Mouse (Mus musculus): Measurements from ENCODE around the gene Sult5a1.
"Not testable (repeated sequence)": the region's sequence is repeated elsewhere in the genome, so short reads cannot be mapped to it uniquely, and the experiment has no call there.

Sult5a1 gene

DNA sequence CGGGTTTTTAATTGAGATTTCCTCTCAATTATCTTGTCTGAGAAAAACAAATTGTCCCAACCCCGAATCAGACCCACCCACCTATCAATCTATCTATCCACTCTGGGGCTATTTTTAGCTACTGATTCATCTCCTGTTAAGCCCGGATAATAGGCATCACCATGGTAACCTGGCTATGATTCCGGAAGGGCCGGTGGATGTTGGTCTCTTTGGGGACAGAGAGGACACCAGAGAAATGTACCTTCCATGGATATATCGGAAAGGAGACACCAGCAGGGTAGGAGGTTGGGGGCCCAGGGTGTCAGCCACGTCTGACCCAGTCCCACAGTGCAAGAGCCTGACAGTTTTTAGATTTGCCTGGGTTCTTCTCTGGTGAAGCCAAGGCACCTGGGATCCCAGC is 22.7 kb downstream of the Sult5a1 start:
- no peak for DNase-seq (ENCODE audit: low spot score in 2 of 2)

DNA sequence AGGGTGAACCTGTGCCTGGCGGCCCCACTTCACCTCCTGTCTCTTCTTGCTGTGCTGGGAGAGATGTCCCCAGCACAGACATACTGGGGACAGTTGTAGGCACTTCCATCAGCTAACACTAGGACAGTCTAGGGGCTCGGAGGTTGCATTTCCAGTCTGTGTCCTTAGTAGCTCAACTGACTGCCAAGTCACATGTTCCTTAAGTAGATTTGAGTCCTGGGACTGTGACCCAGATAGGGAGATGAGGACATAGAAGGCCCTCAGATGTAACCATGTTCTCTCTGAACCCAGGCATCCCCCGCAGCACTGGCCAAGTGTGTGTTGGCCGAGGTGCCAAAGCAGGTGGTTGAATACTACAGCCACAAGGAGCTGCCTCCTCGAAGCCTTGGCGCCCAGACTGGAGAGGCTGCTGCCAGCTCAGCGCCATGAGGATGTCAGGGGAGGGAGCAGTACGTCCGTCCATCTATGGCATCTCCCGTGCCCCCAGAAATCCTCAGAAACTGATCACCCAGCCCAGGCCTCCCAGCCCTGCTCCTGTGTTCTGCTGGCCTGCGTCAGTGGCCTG is 23.9 kb downstream of the Sult5a1 start:
- DNase-seq (ENCODE audit: low spot score in 2 of 2), result no peak

- DNase-seq (ENCODE audit: low spot score in 2 of 2), result no peak
These were observed 25.2 kb downstream of the Sult5a1 start for GRCm38 (mm10) chr8:123132953-123133352.

DNA sequence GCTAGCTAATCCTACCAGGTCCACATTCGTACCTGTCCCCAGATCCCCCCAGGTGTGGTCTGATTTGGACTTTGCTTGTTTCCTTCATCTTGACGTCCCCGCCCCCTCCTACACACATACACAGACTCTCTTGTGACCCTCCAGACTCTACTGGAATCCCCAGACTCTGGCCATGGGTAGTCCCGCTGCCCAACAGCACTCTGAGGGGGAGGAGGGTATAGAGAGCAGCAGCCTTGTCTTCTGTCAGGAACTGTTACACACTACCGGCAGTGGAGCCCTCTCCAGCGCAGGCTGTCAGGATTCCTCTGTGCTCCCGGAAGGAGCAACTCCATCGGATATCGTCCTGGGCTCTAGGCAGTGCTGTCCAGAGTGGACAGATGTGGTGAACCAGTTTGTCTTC is 27.1 kb downstream of the Sult5a1 start:
- no peak for DNase-seq (ENCODE audit: low spot score in 2 of 2)

- no peak for DNase-seq (ENCODE audit: low spot score in 2 of 2)
These were observed 31.8 kb downstream of the Sult5a1 start for GRCm38 (mm10) chr8:123126193-123126816.

GRCm38 (mm10) chr8:123122670-123123069 is 35.4 kb downstream of the Sult5a1 start:
- no peak for DNase-seq (ENCODE audit: low spot score in 2 of 2)

DNA sequence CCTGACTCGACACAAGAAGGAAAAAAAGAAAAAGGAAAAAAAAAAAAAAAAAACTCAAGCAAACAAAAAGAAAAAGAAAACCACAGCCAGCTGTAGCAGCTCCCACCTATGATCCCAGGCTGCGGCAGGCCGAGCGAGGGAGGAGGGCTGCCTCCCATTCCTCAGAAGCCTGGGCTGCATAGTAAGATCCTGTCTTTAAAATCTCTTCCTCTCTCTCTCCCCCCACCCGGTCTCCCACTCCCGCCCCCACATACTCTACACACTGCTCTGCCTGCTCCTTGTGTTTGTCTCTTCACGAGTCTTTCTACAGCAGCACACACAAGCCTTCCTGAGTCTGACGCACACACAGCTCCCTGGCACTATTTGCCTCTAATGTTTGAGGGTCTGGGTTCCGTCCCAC is 36.1 kb downstream of the Sult5a1 start:
- no peak for DNase-seq (ENCODE audit: low spot score in 2 of 2)

DNA sequence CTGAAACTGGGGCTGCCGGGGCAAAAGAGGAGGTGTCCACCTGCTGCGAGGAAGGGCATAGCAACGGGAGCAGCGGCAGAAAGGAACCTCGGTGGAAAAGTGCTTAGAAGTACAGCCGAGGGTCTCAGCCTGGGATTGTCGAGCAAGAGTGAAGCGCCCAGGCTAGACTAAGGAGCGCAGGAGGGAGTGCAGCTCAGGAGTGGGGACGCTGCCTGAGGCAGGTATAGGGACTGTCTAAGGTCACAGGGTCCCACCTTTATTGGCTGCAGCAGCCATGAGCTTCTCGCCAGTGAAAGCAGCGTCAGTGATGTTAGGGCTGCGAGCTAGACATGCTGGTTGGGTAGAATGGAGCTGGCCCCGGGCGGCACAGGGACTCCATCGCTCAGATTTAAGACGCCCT is 40.4 kb downstream of the Sult5a1 start:
- DNase-seq (ENCODE audit: low spot score in 2 of 2), result no peak

DNA sequence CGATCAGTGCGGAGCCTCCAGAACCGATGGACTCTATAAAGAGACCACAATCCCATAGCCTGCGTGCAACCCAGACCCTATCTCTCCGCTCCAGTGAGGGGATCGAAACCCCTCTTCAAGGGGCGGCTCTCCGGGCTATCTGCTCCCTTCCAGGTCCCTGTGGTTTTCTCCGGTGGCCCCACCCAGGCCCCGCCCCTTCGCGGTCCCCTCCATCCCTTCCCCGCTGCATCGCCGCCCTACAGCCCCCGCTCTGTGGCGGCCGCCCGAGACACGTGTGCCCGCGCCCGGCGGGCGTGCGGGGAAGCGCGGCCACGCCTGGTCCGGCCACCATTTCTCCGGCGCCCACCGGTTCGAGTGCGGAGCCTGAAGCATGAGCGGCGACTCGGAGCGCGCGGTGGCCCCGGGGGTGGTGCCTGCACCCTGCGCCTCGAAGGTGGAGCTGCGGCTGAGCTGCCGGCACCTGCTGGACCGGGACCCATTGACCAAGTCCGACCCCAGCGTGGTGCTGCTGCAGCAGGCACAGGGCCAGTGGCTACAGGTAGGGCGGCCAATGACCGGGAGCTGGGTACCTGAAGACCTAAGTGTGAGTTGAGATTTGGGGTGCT is 40.9 kb downstream of the Sult5a1 start, which contains the start of gene Cpne7:
Cpne7 (plus strand) TSS at position 248 of the 605 bp plus-strand sequence.
- no peak for DNase-seq (ENCODE audit: low spot score in 2 of 2)

- no peak for DNase-seq (ENCODE audit: low spot score in 2 of 2)
These were observed 43.5 kb downstream of the Sult5a1 start for GRCm38 (mm10) chr8:123114644-123115043.

- no peak for DNase-seq (ENCODE audit: low spot score in 2 of 2)
These were observed 44.1 kb downstream of the Sult5a1 start for GRCm38 (mm10) chr8:123113908-123114469.

- no peak for DNase-seq (ENCODE audit: low spot score in 2 of 2)
These were observed 45.2 kb downstream of the Sult5a1 start for GRCm38 (mm10) chr8:123112892-123113291.

DNA sequence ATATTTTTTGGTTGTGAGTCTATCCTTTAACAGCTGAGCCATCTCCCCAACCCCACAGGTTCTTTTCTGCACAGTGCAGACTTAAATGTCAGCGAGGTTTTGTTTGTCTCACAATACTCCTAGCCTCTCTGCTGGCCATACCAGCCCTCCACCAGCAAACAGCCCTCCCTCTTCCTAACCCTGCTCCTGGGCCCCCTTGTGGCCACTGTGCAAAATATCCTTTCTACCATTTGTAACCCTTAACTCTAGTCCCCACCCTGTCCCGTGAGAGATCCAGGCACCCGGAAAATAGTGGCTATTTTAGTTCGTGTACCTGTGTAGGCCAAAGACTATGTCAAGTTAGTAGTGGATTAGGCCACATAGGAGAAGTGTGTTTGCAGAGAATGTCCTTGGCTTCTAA is 47.5 kb downstream of the Sult5a1 start:
- DNase-seq (ENCODE audit: low spot score in 2 of 2), result no peak

GRCm38 (mm10) chr8:123108953-123109352 is 49.2 kb downstream of the Sult5a1 start:
- no peak for DNase-seq (ENCODE audit: low spot score in 2 of 2)

GRCm38 (mm10) chr8:123108010-123108409 is 50.1 kb downstream of the Sult5a1 start:
- DNase-seq (ENCODE audit: low spot score in 2 of 2), result no peak

- DNase-seq (ENCODE audit: low spot score in 2 of 2), result no peak
These were observed 51.6 kb downstream of the Sult5a1 start for GRCm38 (mm10) chr8:123106531-123106930.

DNA sequence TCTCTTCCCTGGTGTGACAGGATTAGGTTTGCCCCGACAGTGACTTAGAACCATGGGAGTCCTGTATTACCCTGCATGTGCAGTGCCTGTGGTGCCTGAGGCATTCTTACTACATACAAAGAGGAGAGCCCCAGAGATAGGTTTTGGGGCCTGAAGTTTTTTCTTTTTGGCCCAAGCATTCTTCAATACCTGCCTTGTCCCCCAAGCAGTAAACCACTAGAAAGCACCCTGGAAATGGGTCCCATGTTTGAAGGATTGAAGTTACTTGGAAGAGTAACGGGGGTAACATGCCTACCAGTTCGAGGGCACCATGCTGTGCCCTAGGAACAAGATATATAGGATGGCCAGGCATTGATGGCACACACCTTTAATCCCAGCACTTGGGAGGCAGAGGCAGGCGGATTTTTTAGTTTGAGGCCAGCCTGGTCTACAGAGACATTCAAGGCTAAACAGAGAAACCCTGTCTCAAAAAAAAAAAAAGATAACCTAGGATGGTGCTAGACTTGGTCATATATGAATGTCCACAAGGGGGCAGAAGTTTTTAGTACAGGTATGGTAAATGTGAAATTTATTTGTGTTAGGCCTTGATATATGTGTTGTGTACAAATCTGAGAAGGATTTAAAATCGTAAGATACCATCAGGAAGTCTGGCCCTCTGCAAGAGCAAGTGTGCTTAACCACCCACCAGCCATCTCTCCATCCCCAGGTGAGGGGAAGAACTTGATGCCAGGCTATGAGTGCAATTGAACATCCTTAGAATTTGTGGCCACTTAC is 52.4 kb downstream of the Sult5a1 start:
- DNase-seq (ENCODE audit: low spot score in 2 of 2), result no peak

DNA sequence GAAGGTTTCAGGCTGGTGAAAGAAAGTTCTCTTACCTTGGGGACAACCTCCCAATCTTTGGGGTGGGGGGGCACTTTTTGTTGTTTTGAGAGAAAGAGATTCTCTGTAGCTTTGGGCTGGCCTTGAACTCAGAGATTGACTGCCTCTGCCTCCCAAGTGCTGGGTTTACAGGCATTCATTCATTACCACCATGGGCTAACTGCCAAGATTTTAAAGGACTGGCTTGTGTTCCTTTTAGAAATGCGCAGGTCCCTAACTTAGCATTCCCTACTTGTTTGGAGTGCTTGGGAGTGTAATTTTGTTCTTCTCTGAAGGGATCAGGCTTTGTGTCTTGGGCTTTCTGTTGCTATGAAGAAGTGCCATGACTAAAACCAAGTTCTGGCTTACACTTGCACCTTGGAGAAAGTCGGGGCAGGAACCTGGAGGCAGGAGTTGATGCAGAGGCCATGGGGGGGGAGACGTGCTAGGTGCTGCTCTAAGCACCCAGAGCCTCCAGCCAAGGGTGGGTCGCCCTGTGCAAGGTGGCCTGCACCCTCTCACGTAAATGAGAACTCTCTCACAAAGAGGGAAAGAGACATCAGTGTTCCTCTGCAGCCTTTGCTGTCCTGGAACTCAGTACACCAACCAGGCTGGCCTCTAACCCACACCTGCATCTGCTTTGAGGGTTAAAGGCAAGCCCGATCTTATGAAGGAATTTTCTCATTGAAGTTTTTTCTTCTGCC is 53.9 kb downstream of the Sult5a1 start:
- DNase-seq (ENCODE audit: low spot score in 2 of 2), result no peak

GRCm38 (mm10) chr8:123103285-123103684 is 54.8 kb downstream of the Sult5a1 start:
- no peak for DNase-seq (ENCODE audit: low spot score in 2 of 2)

DNA sequence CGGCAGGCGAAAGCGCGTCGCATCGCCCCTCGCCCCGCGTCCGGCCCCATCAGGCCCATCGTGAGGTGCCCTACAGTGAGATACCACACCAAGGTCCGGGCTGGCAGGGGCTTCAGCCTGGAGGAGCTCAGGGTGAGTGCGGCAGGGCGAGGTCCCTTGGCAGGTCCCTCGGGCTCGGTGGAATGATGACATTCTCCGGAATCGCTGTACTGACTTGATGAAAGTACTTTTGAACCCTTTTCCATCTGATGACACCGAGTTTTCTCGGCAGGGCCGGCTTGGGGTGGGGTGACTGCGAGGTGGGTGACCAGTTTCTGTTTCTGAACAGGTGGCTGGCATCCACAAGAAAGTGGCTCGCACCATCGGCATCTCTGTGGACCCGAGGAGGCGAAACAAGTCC is 55.3 kb downstream of the Sult5a1 start:
- DNase-seq (ENCODE audit: low spot score in 2 of 2), result not testable (repeated sequence)

All from frontal cortex, postnatal 25 days (tissue).